Mouse (Mus musculus) midbrain, embryonic 11.5 days (tissue): Measurements from ENCODE around the gene 1700061G19Rik. TPM values are rescaled to one million over a fixed set of nuclear protein-coding genes. Genes with fewer than 3 reads are reported as not detected.
A peak's percentile ranks its signal among the peaks of the same experiment; 100 is the strongest.

Source experiments
- ATAC-seq: fragments of 200-750 bp; cut with Nextera tagmentation; 2 replicates; pipeline ENCODE4 v1.8.0; 2017; ENCODE audit warnings: moderate TSS enrichment, moderate library complexity; ENCODE audit not compliant: low FRiP score
- DNase-seq: peaks from one replicate; pipeline ENCODE4 v3.0.0; 2015; ENCODE audit warnings: low spot score; ENCODE audit errors: missing footprints
- H3K27ac ChIP-seq: fragments of 300-500 bp; sonication (generic); 2 replicates; pipeline ENCODE4 v1.5.1; 2014; ENCODE audit warnings: low read depth, low read length
- H3K27me3 ChIP-seq: fragments of 300-500 bp; sonication (generic); 2 replicates; pipeline ENCODE4 v1.6.1; 2014; ENCODE audit warnings: mild to moderate bottlenecking, low read length, moderate library complexity, mixed read lengths; ENCODE audit not compliant: control insufficient read depth, insufficient read depth
- H3K36me3 ChIP-seq: fragments of 300-500 bp; sonication (generic); 2 replicates; pipeline ENCODE4 v1.6.1; 2014; ENCODE audit warnings: mild to moderate bottlenecking, low read length, moderate library complexity, mixed read lengths; ENCODE audit not compliant: control insufficient read depth, insufficient read depth
- H3K4me1 ChIP-seq: fragments of 300-500 bp; sonication (generic); 2 replicates; pipeline ENCODE4 v1.6.1; 2014; ENCODE audit warnings: low read length; ENCODE audit not compliant: control insufficient read depth, insufficient read depth
- H3K4me2 ChIP-seq: fragments of 300-500 bp; sonication (generic); 2 replicates; pipeline ENCODE4 v1.6.1; 2014; ENCODE audit warnings: mild to moderate bottlenecking, moderate library complexity
- H3K4me3 ChIP-seq: fragments of 300-500 bp; sonication (generic); 2 replicates; pipeline ENCODE4 v1.5.1; 2014; ENCODE audit warnings: low read depth, low read length
- H3K9ac ChIP-seq: fragments of 300-500 bp; sonication (generic); 2 replicates; pipeline ENCODE4 v1.6.1; 2014; ENCODE audit warnings: low read length
- H3K9me3 ChIP-seq: fragments of 300-500 bp; sonication (generic); 2 replicates; pipeline ENCODE4 v1.6.1; 2016; ENCODE audit warnings: low read length; ENCODE audit not compliant: control insufficient read depth
- WGBS: fragments of 180-500 bp; shearing (Covaris S2); extraction: QIAGEN DNeasy Blood & Tissue Kit; methylation state at CpG from one replicate; pipeline ENCODE4 v1.1.7; 2014; 5-methylcytosine and 5-hydroxymethylcytosine counted together
- polyA plus RNA-seq: library from polyadenylated mRNA; unstranded; fragments of >200 nt; fragmentation: Nextera tagmentation; extraction: Ambion mirVana; gene quantifications from 2 replicates; pipeline ENCODE4 v1.2.1, GENCODE M21; 2014

Gene 1700061G19Rik
- polyA plus RNA-seq, 1 experiment from 2014 or later, result 0.25 TPM

- Histone ChIP-seq H3K4me2 (no peak overlapping the region), H3K9ac (no peak overlapping the region), H3K36me3 (peaks cover 13% of the 10 kb centered on the region; the same call in 1 of the 2 replicates), H3K4me1 (peaks cover 14% of the 10 kb centered on the region), H3K27ac (no peak overlapping the region), H3K9me3 (no peaks in the 10 kb centered on the region), H3K27me3 (no peaks in the 10 kb centered on the region), H3K4me3 (no peak overlapping the region)
- ATAC-seq (peak; percentile 28; the same call in 1 of the 2 replicates), DNase-seq (no peak)
Observed at GRCm38 (mm10) chr17:56929101-56929500, 53.8 kb downstream of the 1700061G19Rik start.

- Histone ChIP-seq H3K4me1 (peaks cover 18% of the 10 kb centered on the region), H3K9ac (no peak overlapping the region), H3K4me2 (no peak overlapping the region), H3K36me3 (peaks cover 13% of the 10 kb centered on the region; the same call in 1 of the 2 replicates), H3K27me3 (no peaks in the 10 kb centered on the region), H3K4me3 (no peak overlapping the region), H3K27ac (no peak overlapping the region), H3K9me3 (no peaks in the 10 kb centered on the region)
- DNase-seq (no peak), ATAC-seq (no peak)
- WGBS, result 88% methylated on average over 1 of the region's 1 CpGs
Observed at GRCm38 (mm10) chr17:56929530-56929929, 54.3 kb downstream of the 1700061G19Rik start.

- WGBS, result 93% methylated on average over 8 of the region's 8 CpGs
- Histone ChIP-seq H3K4me3 (no peak overlapping the region), H3K36me3 (0 out of 2 replicates have a peak, but pooled peaks cover 10% of the 10 kb centered on the region), H3K4me1 (peaks cover 19% of the 10 kb centered on the region), H3K4me2 (no peak overlapping the region), H3K9me3 (no peaks in the 10 kb centered on the region), H3K27ac (no peak overlapping the region), H3K27me3 (no peaks in the 10 kb centered on the region), H3K9ac (no peak overlapping the region)
- DNase-seq (no peak), ATAC-seq (no peak)
Observed at GRCm38 (mm10) chr17:56930026-56930425, 54.7 kb downstream of the 1700061G19Rik start.

- no peak for ATAC-seq
- DNase-seq, result no peak
- no peak overlapping the region for H3K4me2 ChIP-seq
- no peaks in the 10 kb centered on the region for H3K9me3 ChIP-seq
- H3K4me3 ChIP-seq, result 0 out of 2 replicates have a peak overlapping the region, but pooled peaks have one; percentile 6
- no peaks in the 10 kb centered on the region for H3K36me3 ChIP-seq
- no peak overlapping the region for H3K27ac ChIP-seq
- H3K27me3 ChIP-seq, result no peaks in the 10 kb centered on the region
- 96% methylated on average over 2 of the region's 2 CpGs for WGBS
- H3K9ac ChIP-seq, result no peak overlapping the region
- H3K4me1 ChIP-seq, result peaks cover 19% of the 10 kb centered on the region
Observed at GRCm38 (mm10) chr17:56933395-56933794, 58.1 kb downstream of the 1700061G19Rik start.

GRCm38 (mm10) chr17:56934545-56935330 lies 59.5 kb downstream of the 1700061G19Rik start:
- H3K27ac ChIP-seq, result peak overlapping the region; percentile 50
- no peaks in the 10 kb centered on the region for H3K9me3 ChIP-seq
- ATAC-seq (peak; percentile 72; the same call in 1 of the 2 replicates), DNase-seq (peak; percentile 93)
- no peaks in the 10 kb centered on the region for H3K36me3 ChIP-seq
- H3K9ac ChIP-seq, result peak overlapping the region; percentile 94
- peaks cover 19% of the 10 kb centered on the region for H3K4me1 ChIP-seq
- no peaks in the 10 kb centered on the region for H3K27me3 ChIP-seq
- peak overlapping the region; percentile 95 for H3K4me3 ChIP-seq
- peak overlapping the region; percentile 94 for H3K4me2 ChIP-seq
- 2% methylated on average over 40 of the region's 45 CpGs for WGBS

- Histone ChIP-seq H3K9ac (peak within 1 kb of the TSS; percentile 94), H3K36me3 (no peaks in the 10 kb centered on the region), H3K27ac (peak within 1 kb of the TSS; percentile 50), H3K4me2 (peak within 1 kb of the TSS; percentile 94), H3K4me1 (peaks cover 19% of the 10 kb centered on the region), H3K27me3 (no peaks in the 10 kb centered on the region), H3K4me3 (peak within 1 kb of the TSS; percentile 95), H3K9me3 (no peaks in the 10 kb centered on the region)
- DNase-seq (peak; percentile 100), ATAC-seq (peak; percentile 99)
- 4% methylated on average over 59 of the region's 76 CpGs for WGBS
Observed at GRCm38 (mm10) chr17:56935363-56936131, 60.3 kb downstream of the 1700061G19Rik start, which contains the start of gene Mllt1. Gene Mllt1 (minus strand): TSS chr17:56935415.

GRCm38 (mm10) chr17:56936731-56937130 lies 61.5 kb downstream of the 1700061G19Rik start:
- Histone ChIP-seq H3K9ac (no peak overlapping the region), H3K4me2 (no peak overlapping the region), H3K4me3 (no peak overlapping the region), H3K9me3 (no peaks in the 10 kb centered on the region), H3K4me1 (peaks cover 19% of the 10 kb centered on the region), H3K27ac (no peak overlapping the region), H3K36me3 (no peaks in the 10 kb centered on the region), H3K27me3 (no peaks in the 10 kb centered on the region)
- WGBS, result 94% methylated on average over 7 of the region's 7 CpGs
- ATAC-seq (no peak), DNase-seq (no peak)
